Mouse (Mus musculus): ENCODE measurements around the gene Tle4.

- no peak for TF ChIP-seq CTCF (IDR thresholded peaks at IDR 0.05; ENCODE audit: low read depth)
- no peak for TF ChIP-seq EP300 (IDR thresholded peaks at IDR 0.05; ENCODE audit: low read depth)
Observed at GRCm38 (mm10) chr19:14435681-14436376, 162.0 kb downstream of the Tle4 start.

All from heart, postnatal 0 days (tissue).